Mouse (Mus musculus): ENCODE data around the gene Eef1akmt2. TPM values are rescaled to one million over a fixed set of nuclear protein-coding genes. Genes with fewer than 3 reads are reported as not detected.
A peak's percentile ranks its signal among the peaks of the same experiment; 100 is the strongest.

Eef1akmt2 gene
- total RNA-seq, 2 experiments from 2014 or later, result 23.8 to 30.0 TPM

DNA sequence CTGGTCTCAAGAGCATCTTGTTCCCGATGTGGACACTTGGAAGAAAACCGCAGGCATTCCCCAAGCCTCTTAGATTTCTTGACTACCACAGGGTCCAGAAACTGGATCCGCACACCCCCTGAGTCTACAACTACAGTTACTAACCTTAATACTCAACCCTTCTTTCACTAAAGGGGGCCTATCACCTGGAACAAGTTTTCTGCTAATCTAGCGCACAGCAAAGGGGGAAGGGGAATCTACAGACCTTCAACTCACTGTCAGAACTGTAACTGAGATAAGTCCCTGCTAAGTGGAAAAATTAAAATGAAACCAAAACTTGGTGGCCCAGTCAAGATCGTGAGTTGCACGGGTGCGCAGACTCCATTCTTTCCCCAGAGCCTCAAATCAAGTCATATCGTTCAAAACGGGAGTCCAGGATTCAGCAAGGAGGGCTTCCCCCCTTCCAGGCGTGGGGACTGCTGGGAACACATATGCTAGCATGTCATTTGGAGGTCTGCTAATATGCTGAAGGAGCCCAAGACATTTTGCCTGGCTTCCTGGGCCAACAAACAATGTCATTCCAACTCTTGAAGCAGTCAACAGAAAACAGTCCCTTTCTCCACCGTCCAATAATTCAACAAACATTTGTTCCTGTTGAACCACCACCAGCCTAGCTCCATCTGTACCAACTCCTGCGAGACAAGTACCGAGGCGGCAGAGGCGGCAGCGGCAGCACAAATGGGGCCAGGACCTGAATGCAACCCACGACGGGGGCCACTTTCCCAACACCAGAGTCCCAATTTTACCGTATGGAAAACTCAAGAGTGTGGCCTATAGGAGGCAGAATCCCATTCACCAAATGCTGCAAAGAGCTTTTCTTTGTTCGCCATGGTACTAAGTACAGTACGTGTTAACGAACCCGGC, 40.5 kb downstream of the Eef1akmt2 start:
- DNase-seq, result peak; percentile 38 to 48

DNA sequence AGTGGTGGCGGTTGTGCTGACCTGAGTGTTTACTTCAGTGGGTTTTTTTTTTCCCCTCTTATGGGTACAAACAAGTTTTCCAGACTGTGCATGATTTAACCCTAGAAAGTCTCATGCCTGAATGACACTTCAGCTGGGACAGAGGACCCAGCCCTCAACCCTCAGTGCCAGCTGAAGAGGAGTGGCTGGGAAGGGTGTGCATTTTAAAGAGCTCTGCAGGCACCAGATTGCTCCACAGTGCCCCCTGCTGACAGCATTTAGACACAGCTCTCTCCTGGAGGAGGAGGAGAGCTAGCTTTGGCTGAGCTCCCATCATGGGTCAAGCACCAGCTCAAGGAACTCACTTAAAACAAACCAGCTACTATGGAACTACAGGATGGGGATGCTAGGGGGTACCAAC, 41.6 kb downstream of the Eef1akmt2 start:
- DNase-seq, result peak; percentile 95 to 96

DNA sequence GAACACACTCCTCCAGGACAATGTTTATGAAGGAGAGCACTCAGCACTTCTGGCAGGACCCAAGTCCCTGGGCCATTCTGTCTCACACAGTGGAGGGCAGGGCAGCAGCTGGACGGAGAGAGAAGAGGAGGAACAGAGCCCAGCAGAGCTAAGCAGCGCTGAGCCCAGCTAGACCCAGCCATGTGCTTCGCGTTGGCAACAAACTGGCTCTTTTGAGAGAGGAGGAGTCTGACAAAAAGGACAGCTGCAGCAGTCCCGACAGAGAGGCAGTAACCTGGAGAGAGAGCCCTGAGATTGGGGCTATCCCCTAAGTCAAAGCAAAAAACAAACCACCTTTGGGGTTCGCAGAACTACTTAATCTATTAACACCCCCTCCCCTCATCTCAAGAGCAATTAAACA, 42.1 kb downstream of the Eef1akmt2 start:
- peak; percentile 66 to 71 for DNase-seq

DNA sequence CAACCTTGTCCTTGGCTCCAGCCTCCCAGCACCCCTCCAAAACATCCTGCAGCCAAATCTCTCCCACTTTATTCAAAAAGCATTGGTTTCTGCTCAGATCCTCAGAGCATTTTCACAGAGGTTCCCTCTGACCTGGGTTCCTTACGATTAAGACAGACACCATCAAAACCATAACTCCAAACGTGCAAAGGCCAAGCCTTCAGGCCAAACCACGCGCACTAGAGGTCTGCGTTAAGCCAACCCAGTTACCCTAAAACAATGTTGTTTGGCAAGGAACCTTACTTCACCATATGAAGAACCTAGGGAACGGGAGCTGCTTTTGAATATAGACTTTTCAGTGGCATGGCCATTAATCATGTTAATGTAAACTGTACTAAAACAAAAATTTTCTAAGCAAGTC, 42.8 kb downstream of the Eef1akmt2 start:
- DNase-seq, result no peak

DNA sequence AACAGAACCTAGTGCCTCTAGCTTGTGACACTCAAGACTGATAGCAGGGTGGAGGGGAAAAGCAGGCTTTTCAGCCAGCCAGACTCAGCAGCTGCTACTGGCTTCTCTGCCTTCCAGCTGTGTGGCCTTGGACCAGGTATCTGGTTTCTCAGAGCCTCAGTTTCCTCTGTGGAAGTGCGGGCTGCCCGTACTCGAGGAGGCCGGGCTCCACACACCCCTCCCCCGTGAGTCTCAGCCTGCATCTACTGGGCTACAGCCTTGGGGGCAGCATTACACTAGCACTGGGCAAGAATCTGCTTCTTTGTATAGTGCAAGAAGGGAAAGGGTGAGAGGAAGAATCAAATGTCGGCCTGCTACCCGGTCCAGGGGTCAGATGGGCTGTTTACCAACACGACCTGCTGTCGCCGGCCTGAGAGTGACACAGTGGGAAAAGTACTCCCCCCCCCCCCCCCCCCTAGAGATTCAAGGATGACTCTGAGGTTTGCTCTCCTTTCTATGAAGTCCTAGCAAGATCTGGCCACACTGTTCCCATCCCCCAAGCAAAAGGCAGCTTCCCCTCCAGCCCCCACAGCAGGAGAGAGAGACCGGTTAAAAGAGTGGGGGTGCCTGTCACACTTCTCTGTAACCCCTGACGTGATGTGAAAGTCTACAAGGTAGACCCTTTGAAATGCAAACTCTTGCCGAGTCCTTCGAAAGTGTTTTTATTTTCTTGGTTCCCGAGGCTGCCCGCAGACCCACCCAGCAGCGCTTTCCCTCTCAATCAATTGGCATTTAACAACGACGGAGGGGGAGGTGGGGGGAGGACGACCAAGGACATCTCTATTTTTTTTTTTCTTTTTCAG, 43.4 kb downstream of the Eef1akmt2 start:
- DNase-seq, result peak; percentile 53 to 66

DNA sequence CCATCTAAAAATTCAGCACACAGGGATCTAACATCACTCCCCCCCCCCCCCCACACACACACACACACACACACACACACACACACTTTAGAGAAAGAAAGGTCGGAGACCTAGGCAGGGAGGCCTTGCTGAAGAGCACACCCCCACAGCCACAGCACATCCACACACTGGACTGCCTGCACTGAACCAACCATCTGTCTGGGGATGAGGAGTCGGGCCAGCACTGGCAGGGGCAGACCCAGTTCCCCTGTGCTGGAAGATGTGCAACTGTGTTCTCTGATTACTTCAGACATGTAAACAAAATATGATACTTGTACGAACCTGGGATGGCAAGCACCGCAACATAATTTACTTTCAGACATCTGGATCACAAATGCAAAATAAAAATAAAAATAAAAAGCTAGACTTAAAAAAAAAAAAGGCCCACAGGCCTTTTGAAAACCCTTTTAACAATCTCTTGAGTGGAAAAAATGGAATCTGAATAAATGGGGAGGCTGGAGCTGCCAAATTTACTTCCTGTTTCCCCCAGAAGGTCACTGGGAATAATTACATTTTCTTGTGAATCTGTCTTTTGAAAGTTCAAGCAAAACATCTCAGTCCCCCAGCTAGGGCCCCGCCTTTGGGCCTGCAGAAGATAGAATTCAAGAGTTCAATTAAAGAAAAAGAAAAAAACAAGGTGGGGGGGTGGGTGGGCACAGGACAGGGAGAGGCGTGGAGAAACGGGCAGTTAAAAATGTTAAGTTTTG, 44.2 kb downstream of the Eef1akmt2 start:
- no peak for DNase-seq

DNA sequence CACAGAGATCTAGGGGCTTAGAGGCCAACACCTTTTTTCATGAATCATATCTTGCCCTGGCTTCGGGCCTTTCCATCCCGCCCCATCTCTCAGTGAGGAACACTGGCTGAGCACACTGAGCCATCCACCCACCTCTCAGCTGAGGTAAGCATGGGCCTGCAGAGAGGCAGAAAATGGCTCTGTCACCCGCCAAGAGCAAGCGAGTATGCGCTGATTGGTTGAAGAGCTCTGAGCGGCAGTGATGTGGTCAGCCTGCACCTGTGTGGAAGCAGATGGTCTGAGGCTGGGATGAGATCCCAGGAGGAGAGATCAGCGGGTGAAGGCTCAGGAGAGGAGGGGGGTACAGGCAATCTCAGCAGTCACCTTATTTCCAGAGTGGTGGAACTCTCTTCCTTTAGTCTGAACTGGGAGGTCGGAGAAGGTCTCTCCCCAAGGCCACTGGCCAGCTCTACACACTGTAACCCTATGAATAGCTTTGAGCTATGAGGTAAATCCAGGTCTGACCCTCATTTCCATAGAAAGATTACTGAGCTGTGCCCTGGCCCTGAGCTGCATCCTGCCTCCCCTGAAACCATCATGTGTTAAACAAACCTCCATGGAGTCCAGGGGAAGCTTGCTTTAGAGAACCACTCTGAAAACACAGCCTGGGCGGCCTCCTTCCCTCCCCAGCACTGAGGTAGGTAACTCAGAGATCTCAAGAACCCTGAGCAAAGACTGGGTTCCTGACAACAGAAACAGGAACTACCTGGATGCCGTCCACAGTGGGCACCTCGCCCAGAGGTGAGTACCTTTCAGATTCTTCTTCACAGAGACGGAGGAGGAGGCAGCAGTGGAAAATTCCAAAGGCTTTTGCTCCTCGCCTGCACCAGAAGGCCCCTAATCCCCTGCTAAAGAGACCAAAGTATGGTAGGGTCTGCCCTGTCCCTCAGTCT, 45.3 kb downstream of the Eef1akmt2 start:
- DNase-seq, result peak; percentile 26 to 39

DNA sequence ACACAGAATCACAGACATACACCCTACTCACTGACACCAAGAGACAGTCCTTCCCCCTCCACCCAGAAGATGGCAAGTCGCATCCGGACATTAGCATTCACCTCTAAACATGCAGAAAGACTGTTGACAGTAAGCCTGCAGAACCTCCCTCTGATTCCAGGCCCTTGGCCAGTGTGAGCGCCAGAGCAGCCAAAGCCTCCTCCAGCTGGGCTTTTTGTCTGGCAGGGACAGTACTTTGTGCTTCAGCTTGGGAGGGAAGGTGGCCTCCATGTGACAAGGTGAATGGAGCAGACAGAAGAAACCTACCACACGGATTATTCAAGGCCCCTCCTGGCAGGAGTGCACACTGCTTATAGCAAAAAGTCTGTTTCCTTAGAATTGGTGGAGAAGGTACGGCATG, 46.2 kb downstream of the Eef1akmt2 start:
- DNase-seq, result peak in 1 of 2 experiments; percentile 19

DNA sequence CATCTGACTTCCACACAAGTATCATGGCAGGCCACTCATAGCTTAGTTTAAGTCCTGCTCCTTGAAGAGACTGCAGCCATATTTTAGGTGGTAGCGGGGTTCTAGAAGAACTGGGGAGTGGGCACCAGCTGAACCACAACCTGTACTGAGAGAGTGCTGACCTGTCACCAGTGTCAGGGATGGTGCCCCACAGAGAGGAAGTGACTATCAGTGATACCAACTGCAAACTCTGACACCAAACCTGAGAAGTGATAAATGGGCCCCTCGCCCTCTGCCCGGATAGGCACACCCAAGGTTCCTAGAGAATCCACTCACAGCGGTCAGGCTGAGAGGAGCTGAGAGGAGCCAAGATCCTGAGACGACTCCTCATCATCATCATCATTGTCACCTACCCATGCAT, 47.5 kb downstream of the Eef1akmt2 start:
- DNase-seq, result no peak

DNA sequence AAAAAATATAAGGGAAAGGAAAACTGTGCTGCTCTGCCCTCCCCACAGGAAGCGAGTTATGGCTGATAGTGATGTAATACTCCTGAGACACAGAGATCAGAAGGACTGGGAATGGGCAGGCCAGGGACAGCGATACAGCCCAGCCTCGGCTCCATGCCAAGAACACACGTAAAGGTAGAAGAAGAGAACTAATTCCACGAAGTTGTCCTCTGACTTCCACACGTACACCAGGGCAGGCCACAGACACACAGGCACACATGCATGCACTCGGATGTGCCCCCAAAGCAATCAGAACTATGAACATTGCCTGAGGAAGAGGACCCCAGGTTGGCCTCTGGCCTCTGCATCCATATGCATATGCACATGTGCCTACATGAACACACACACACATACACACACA, 48.0 kb downstream of the Eef1akmt2 start:
- DNase-seq, result peak; percentile 47 to 64

DNA sequence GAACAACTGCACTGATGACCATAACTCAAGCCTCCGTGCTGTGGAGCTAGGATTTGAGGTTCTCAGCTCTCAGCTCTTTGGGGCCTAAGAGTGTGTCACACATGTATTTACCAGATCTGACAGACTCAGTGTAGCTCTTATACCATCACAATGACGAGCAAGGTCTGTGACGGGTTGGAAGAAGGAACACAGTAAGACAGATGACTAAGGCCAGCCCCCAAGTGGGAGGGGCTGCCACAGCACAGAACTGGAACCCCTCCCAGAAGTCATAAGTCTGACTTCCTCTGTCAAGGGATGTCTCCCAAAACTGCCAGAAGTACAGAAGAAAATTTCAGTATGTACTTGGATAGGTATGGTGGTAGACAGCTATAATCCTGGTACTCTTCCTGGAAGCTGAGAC, 48.5 kb downstream of the Eef1akmt2 start:
- peak; percentile 41 to 69 for DNase-seq

DNA sequence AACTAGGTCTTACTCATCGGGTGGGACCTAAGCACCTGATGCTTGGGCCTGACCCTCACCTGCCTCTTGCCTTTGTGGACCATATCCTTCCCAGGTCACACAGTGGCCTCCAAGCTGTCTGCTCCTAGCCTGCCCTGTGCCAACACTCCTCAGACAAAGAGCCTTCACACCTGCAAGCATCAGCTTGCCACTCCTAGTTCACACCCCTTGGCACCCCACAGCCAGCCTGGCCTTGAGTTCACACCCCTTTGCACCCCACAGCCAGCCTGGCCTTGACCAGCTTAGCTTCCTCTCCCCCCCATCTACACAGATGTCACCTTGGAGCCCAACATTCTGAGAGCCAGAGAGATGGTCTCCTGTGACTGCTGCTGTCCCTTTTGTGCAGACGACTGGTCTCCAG, 49.1 kb downstream of the Eef1akmt2 start:
- peak in 1 of 2 experiments; percentile 17 for DNase-seq

DNA sequence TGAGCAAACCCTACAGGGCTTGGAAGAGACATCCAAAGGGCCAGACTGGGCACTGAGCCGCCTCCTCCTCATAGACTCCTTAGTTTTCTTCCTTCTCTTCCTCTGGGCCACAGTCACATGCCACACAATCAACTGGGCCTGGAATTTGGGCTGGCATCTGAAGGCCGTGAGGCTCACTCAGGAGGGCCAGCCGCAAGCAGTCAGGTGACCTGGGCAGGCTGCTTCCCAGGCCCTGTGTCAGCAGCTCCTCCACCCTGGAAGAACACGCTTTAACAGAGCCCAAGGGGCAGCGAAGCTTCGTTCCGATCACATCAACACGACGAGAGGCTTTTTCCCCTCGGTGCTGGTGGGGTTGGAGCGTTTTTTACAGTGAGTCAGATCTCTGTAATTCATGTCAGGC, 49.8 kb downstream of the Eef1akmt2 start:
- DNase-seq, result peak in 1 of 2 experiments; percentile 61

DNA sequence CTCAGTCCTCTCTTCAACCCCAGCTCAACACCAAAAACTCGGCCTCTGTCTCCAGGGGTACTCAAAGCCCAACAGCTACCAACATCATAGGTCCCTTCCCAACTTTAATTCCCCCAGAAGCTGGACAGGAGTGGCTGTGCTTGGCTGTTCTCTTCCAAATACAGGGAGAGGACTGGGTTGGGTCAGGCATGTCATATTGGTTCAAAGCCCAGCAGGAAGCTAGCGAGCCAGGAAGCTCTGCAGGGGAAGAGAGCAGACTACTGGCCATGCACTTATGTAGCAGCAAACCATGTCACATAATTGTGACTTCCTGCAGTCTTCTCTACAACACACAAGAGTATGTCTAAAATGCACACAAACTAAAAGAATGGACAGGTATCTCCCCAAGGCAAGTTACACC, 50.4 kb downstream of the Eef1akmt2 start:
- DNase-seq, result no peak

DNA sequence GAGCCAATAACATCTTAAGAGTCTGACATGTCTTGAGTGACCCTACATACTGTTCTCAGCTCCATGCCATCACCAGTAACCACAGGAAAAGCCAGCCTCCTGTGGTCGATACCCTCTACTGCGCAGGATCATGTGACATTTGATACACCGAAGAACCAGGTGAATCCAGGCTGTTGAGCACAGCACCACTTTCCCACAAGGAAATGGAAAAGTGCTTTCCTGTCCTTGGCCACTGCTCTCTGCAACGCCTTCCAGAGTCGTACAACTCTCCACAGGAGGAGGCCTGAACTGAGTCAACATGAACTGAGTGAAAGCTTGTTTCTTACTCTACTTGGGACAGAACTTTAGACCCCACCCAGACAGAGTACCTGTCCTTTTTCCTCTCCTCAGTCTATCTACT, 51.0 kb downstream of the Eef1akmt2 start:
- DNase-seq, result no peak

DNA sequence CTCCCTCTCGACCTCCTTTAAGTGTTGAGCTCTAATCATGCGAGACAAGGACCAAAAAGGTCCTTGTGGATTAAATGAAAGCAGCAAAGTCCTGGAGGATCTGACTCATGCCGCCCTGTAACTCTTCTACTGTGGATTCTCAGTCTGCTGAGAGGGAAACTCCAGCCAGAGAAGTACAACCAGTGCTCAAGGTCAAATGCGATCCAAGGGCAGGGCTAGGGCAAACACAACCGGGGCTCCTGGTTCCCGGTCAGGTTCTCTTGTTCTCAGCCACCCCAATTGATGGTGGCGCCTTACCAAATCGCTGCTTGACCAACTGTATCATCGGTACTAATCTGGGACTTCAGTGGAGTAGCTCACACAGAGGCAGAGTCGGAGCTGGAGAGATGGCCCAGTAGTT, 51.6 kb downstream of the Eef1akmt2 start:
- peak in 1 of 2 experiments; percentile 63 for DNase-seq

DNA sequence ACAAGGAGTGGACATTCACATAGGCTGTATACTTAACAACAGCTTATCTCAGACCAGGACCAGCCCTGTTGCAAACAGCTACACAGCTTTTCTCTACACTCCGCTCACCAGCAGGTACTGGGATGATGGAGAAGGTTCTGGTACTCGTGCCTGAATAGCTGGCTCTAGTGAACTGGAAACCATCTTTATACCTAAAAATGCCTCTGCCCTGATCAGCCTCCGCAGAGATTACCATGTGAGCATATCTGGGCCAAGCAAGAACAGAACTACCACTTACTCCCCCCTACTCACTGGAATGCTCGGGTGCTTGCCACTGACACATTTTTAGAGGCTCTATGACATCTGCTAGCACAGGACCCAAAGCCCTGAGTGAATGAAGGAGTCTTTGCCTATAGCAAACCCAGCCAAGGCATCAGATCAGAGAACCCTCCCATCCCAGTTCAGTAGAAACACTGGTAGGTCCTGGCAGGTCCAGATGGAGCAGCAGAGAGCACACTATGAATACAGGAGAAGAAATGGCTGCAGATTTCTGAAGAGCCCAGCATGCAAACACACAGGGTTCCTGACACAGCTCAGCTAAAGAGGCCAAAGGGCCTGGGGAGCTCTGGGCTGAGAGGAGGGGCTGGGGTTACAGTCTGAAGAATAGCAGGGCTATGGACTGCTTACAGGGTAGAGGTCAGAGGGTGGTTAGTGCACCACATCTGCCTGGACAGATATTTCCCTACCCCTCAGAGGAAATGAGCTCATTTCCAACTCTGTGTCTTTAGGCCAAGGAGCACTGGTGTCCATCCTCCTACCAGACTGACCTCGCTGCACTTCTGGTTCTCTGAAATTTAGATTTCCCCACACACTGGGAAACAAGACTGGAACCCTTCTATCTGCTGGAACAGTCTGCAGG, 53.1 kb downstream of the Eef1akmt2 start:
- DNase-seq, result no peak

DNA sequence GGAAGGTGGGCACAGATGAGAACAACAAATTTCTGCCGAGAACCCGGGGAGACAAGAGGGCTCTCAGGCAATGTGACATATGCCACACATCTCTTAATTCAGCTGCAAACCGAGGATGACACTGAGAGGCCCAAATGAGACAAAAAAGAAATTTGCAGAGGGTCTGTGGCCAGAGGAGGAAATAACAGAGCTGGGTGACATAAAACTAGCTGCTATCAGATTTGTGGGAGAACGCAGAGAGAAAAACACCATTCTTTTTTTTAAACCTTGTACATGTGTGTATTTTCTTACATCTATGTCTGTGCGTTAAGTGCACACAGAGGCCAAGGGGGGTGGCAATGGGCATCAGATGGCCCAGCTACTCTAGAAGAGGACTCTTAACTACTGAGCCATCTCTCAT, 57.3 kb downstream of the Eef1akmt2 start:
- DNase-seq, result no peak

DNA sequence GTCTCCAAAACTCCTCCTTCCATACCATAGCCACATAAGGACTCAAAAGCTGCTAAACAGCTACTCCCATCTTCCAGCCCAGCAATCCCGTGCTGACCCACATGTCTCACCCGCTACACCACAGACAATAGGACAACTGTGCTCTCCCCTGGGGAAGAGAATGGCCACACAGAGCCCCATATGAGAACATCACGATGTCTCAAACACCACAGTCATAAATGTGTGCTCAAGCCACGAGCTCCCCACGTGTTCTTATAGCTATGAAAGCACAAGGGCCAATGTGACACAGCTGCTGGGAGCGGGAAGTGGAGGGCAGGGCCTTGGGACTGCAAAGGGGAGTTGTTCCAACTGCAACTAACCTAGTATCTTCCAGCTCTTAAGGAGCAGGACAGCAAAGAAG, 59.0 kb downstream of the Eef1akmt2 start:
- no peak for DNase-seq
